Mouse (Mus musculus): Measurements from ENCODE around the gene Mt3.

- TF ChIP-seq CTCF (IDR thresholded peaks at IDR 0.05; ENCODE audit: low read depth, low read length) (no peak), TAL1 (conservative IDR thresholded peaks at IDR 0.05; ENCODE audit: low read depth, low read length) (no peak), GATA1 (IDR thresholded peaks at IDR 0.05; ENCODE audit: borderline replicate concordance, low read length) (no peak), GATA2 (IDR thresholded peaks at IDR 0.05; ENCODE audit: borderline replicate concordance, low read depth, low read length) (no peak), POLR2AphosphoS5 (IDR thresholded peaks at IDR 0.05; ENCODE audit: insufficient replicate concordance, low read depth, low read length) (no peak)
Observed at GRCm38 (mm10) chr8:94132096-94132495, 20.3 kb upstream of the Mt3 start.

Data from G1E (cell line).